Mouse (Mus musculus) monocyte, adult 5-6 weeks (primary cell): ENCODE measurements at regions not wholly inside any gene's neighbourhood (a gene's known extent, or its start where the extent isn't known, plus 50 kb on each side); places are given as distances from the start of the nearest gene placed in this dataset.

Experiments used
- ATAC-seq: fragments of 153-309, 156-312 bp; replicated peaks from 2 replicates; pipeline ENCODE4 v1.8.0; 2017; ENCODE audit warnings: mild to moderate bottlenecking; ENCODE audit not compliant: low TSS enrichment, insufficient number of reproducible peaks, severe bottlenecking, poor library complexity, low FRiP score

DNA sequence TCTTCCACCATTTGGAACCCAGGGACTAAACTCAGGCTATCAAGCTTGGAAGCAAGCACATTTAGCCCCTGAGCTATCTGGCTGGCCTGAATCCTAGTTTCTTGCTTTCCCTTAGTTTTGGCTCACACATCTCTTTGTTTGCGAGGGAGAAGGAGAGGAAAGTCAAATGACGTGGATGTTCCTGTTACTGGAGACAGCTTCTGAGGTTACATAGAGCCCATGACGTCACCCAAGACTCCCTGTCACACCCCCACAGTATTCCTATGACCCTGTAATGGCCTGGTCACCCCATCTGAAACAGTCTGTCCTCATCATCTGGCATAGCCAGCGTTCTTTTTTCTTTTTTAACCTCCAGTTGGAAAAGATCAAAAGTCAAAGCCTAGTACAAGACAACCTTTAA lies 400.1 kb upstream of the Jarid2 start:
- no peak for ATAC-seq

DNA sequence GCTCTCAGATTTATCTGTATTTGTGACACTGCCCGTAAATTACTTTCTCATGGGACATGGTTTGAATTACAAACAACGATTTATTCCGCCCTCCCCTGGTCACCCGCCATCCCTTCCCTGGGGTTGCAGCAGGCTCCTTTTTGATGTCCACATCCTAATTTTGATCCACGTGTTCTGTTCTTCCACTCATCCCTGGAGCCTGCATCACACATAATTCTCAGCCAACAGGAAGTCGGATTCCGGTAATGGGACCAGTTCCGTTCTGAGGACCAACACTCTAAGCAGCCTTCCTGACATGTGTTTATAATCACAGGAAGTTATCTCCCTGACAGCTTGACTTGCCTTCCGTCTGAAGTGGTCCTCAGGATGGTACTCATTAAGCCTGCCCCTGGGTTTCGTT lies 399.6 kb upstream of the Jarid2 start:
- ATAC-seq, result no peak

DNA sequence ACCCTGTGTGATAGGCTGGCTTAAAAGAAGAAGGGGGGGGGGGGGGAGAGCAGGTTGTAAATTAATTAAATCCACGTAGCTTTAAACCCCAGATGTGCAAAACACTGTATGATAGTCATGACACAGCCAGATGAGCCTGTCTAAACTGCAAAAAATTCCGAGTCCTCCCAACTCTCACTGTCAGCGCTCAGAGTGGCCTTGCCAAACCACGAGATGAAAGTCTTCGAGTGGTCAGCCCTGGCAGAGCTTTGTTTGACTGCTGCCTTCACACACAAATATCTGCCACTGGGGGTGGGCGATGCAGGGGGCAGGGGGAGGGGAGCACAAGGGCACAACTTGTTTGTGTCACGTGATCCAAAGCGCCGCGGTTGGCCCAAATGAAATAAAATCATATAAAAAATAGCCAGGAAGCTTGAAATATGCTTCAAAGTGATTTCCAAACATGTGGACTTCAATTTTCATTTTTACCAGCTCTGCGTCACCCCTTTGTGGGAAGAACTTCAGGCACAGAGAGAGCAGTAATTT lies 396.5 kb upstream of the Jarid2 start:
- no peak for ATAC-seq

DNA sequence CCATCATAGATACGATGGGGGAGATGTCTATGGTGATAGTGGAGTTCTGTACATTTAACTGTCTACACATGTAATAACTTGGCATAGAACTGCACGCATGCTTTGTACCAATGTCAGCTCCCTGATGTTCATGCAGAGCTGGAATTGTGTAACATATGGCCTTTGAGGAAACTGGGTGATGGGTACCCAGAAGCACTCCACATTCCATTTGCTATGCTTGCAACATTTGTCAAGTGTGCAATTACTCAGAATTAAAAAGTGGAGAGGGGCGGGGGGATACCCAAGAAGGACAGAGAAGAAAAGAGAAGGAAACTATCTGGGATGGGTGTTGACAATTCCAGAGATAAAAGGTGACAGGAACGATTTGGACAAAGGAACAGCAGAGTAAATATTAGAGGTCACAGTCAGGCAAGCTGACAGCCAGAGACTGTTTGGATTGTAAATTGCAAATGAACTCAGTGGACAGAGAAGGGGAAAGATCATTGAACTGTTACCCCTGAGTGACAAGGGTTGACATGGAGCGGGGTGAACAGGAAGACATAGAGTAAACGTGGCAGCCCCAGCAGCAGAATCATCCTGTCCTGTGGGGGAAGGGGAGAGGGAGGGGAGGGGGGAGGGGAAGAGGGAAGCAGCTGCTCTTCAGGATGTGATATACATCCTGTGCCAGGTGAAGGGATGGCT lies 390.1 kb upstream of the Jarid2 start:
- ATAC-seq, result no peak

DNA sequence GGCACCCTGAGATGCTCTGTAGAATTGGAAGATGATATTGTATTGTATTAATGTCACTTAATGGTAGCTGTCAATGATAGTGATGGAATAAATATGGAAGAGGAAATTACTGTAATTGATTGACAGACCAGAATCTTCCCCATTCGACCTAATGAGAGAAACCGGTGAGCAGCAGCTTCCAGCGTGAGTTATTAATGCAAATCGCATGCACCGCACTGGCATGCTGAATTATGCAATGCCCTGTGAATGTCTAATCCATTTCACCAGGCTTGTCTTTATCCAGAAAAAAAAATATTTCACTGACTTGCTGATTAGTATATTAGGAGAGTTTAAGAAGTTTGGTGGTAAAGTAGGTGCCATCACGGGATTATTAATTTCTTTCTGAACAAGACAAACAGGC lies 384.2 kb upstream of the Jarid2 start:
- no peak for ATAC-seq

DNA sequence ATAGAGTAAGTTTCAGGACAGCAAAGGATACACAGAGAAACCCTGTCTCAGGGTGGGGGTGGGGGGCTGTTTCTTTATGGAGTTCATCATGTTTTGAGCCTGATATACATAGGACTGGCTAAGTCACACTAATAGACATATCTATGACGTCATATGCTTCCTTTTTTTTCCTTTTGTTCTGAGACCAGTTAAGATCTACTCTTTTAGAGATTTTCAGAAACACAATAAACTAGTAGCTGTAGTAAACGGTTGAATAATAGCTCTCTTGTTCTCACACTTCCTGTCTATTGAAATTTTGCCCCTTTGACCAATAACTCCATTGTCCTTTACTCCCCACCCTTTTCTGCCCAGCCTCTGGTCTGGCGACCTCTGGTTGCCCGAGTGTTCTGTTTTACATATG lies 382.6 kb upstream of the Jarid2 start:
- no peak for ATAC-seq

DNA sequence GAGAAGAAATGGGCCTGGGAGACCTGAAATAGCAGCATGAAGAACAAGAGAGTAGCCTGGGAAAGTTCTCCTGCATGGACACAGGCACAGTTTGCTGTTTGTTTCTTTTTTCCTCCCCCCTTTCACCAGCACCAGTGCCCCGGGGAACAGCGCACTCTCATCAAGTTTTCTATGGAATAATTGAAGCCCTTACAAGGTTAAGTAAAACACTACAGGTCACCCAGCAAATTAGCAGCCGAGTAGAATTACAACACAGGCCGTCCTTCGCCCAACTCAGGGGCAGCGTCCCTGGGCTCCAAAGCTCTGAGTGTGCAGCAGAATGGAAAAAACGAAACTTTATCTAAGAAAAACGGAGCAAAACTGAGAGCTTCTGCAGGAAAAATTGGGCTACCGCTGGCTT lies 381.6 kb upstream of the Jarid2 start:
- ATAC-seq, result no peak

DNA sequence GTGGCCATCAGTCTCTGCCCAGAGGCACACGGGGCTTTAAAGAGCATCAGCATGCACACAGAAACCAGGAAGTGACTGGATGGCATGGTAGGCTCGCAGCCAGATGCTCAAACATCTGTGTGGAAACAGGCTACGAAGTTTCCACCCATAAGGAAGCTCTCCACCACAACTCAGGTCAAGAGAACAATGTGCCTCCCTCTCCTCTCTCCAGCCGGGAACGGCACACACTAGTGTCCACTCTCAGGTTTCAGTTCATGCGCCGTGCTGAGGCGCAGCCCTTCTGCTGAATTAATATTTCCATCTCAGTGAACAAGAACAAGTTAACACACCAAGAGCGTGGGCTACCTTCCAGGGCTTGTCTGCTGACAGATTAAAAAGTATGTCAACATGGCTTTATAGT lies 375.4 kb upstream of the Jarid2 start:
- 0 out of 2 replicates have a peak, but pooled peaks have one; percentile 27 for ATAC-seq

DNA sequence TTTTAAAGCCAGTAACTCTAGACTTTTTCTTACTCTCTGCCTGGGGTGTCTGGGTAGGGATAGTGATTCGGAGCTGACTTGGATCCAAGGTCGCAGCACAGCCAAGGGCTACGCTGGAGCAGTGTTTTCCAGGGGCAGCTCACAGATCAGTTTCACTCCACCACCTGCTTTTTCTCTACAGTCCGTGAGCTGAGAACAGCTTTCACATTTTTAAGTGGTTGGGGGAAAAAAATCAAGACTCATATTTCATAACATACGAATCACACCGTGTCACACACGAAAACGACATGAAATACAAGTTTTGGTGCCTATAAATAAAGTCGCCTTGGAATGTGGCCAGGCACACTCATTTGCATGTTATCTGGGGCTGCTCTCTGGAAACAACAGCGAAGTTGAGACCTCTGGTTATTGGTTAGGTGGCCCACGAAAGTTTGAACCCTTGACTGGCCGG lies 373.5 kb upstream of the Jarid2 start:
- ATAC-seq, result no peak

DNA sequence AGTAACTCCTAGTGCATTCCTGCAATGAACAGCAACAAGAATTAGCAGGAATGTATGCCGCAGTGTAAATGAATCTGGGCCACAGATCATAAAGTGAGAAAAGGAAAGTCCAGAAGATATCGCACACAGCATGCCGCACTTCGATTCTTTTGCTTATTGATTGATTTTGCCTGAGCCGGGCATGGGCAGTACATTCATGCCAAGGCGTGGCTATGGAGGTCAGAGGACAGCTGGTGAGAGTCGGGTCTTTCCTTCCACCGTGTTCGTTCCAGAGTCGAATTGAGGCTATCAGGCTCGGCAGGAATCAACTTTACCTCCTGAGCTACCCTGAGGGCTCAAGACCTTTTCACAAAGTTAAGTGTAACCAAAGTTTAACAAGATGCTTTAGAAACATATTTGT lies 372.3 kb upstream of the Jarid2 start:
- no peak for ATAC-seq

DNA sequence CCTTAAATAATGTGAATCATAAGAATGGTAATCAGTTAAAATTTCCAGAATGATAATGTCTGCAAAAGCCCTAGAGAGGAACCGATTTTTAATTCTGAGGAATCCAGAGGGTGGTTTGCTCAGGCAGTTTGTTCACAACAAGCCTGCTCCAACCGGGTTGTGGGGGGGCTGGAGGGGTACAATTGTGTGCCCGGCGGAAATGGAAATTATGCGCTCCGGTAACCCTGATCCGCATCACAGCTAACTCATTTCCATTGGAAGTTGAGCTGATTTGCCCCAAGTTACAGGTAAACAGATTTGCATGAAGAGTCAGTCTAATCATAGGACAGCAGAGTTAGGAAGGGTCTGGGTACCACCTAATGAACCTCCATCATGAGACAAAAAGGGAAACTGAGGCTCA lies 369.9 kb upstream of the Jarid2 start:
- no peak for ATAC-seq

DNA sequence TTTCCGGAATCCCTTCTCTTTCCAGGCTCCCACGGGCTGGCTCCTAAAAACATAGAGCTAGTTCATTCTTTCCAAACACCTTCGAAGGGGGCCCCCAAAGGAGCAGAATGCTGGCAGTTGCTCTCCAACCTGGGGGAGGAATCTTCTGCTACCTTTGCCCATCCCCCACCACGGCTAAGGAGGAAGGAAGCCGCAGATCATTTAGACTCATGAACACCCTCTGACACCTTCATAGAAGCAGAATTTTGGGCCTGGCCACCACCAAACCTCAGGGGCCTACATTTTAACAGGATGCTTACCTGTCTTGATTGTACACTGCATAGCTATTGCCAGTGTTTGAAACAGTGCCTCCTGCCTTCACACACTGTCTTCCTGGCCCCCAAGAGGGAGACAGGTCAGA lies 369.3 kb upstream of the Jarid2 start:
- no peak for ATAC-seq

DNA sequence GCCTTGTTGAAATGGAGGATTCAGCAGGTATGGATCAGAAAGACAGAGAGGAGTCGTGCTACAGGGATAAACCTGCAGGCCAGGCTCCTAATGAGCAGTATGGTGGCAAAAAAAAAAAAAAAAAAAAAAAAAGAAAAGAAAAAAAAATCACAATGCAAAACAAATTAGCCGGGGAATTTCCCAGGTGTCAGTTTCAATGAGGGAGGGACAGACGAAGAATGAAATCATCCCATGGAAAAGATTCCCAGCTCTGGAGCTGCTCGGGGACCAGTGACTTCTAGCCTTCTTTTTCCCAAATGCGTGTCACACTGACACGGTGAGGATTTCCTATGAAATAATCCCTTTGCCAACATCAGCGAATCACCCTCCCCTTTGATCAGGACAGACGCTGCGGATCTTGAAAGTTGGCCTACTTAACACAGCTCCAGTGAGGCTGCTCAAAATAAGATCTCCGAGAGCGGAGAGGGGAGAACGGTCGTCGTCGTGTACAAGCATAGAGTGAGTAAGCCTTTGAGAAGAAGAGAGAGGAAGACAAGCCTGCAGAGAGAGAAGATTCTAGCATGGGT lies 368.5 kb upstream of the Jarid2 start:
- no peak for ATAC-seq

DNA sequence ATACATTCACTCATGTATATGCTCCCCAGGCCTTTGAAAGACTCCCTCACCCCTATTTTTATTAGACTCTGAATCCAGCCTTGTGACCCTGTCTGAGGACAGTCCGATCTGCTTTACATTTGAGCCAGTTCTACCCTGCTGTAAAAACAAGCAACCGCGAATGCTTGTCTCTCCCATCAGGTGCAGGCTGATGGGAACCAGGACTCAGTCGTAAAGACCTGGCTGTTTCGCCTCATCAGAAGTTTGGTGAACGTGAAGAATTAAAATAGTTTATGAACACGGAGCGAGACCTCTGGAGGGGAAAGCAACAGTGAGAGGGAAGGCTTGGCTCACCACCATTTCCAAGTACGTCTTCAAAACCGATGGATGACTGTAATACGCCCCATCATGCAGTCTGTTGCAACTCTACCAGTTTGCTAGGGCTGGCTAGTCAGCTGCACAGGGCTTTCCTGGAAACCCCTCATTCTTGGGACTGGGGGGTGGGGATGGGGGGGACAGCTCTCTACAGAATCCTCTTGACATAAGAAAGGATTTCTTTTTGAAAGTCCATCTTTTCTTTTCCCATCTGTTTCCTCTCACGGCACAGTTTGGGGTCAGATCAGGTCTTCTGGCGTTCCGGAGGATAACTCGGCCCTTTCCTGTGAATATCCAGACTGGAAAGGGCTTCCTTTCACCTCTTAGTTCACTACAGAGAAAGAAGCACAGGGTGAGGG lies 366.8 kb upstream of the Jarid2 start:
- no peak for ATAC-seq

DNA sequence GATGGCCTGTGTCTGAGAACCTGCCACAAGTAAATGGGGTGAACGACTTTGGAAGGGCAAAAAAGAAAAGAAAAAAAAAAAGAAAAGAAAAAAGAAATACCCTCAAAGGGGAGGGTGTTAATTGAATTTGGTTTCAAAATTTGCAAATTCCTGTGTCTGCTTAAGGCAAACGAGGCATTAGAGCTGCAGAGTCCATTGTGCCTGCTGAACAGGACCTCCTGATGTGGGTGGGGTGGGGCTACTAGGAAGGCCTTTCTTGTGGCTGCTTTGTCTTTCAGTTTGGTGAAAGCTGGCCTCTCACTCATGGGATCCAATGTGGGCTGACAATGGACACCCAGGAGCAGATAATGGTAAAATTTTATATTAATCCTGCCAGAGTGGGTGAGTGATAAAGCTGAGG lies 366.3 kb upstream of the Jarid2 start:
- ATAC-seq, result no peak

DNA sequence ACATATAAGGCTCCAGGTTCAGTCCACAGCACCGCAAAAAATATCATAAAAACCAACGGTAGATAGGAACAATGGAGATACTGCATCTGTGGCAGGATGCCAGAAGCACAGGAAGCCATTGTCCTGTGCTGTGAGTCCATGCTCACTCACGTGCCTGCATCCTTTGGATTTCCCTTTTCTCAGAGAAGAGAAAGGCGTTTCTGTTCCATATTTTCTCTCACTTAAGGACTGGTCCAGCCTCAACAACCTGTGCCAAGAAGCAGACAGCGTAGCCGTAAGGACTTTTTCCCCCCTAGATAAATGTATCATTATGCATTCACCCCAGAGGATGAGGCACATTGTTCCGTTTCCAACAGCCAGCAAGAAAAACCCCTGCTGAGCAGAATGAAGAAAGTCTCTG lies 360.0 kb upstream of the Jarid2 start:
- ATAC-seq, result no peak

DNA sequence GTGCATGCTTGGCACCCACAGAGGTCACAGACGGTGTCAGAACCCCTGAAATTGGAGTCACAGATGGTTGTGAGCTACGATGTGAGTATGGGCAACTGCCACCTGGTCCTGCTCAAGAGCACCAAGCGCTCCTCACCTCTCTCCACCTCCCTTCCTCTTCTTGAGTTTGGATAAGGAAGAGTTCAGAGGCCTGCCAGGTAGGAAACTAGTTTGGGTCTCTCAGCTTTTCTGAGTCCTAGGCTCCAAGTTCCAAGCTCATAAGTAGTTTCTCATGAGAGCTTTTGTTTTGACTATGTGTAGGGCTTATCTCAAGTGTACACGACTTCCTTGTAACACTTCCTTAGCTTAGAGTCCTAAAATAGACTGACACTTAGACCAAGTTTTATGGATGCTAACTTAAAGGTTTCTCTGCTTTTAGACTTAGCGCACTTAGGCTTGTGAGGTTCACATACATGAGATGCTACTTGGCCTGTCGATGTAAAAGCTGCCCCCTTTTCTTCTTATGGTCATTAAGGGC lies 356.9 kb upstream of the Jarid2 start:
- no peak for ATAC-seq

DNA sequence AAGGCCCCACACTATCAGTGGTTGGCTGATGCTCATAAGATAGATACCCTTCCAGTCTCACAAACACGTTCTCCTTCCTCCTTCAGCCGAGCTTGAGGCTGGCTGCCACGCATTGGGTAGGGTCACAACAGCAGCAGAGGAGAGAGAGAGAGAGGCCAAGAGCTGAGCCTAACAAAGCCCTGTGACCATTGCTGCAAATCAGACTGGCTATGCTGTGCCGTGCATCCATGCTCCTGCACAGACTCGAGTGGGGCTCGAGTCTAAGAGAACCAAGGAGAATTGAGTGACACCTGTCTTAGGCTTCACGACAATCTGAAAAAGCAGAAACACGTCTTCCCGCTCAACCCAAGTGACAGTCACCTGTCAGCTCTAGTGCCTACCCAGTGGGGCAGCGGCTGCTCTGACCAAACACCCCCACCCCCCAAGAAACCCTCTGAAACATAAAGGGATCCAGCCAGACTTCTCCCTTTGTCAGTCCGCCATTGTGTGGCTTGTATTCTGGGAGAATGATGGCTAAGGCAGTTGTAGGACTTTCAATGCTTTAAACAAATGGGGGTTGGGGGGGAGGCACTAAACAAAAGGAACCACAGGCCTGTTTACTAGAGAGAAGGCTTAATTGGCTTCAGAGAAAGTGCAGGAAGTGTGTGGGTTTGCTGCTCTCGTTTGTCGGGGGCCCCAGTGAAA lies 353.7 kb upstream of the Jarid2 start:
- ATAC-seq, result no peak

DNA sequence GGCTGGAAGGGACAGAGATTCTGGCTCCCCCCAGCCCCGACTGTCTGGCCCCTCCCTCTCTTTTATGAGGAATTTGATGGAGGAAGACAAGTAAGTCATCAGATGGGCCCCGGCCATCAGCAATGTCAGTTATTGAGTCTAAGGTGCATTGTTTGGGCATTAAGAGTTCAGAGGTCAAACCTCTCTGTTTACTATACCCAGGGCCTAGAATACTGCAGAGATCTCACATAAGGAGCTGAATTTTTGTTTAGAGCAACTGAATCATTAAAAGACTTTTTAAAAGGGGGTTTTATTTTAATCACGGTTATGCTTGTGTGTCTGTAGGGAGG lies 353.1 kb upstream of the Jarid2 start:
- ATAC-seq, result no peak
